Mouse (Mus musculus) thymus, postnatal 0 days (tissue): ENCODE data around the gene Gm5916. TPM values are rescaled to one million over a fixed set of nuclear protein-coding genes. Genes with fewer than 3 reads are reported as not detected.

ENCODE experiments used
- DNase-seq: peaks from one replicate; pipeline ENCODE4 v3.0.0-alpha.2; 2015; ENCODE audit warnings: low spot score
- polyA plus RNA-seq: library from polyadenylated mRNA; unstranded; fragments of >200 nt; fragmentation: Nextera tagmentation; extraction: Ambion mirVana; gene quantifications from 2 replicates; pipeline ENCODE4 v1.2.1, GENCODE M21; 2015

Gm5916 gene
- polyA plus RNA-seq, result not detected in 2 replicates

DNA sequence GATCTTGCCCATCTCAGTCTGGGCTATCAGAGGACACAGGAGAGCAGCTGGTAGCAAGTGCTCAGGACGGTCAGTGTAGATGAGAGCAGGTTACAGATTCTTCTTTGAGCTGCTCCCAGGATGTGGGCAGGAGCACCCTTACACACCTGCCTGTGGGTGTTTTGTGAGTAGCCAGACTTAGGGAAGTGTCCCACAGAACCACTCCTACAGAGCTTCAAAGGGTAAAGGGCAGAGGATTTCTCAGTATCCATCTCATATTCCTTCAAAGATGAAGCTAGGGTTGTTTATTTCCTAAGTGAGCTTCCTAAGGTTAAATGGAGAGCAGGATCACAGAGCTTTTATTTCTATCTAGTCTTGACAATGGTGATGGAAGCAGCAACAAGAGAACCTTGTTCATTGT is at the start of gene Gm5916:
Gene Gm5916, minus strand, starts transcription at position 101 of the 400 bp plus-strand sequence.
- no peak for DNase-seq

Other genes starting within 250 kb of the Gm5916 start
- not detected in 2 replicates for gene 9230113P08Rik, start 220.4 kb downstream of the Gm5916 start, polyA plus RNA-seq